Mouse (Mus musculus): ENCODE data around the gene Ankfy1. TPM values are rescaled to one million over a fixed set of nuclear protein-coding genes. Genes with fewer than 3 reads are reported as not detected.

Ankfy1 gene
- polyA plus RNA-seq, 1 experiment = 29.9 TPM

Other genes starting within 250 kb of the Ankfy1 start
- gene Mybbp1a, start 248.7 kb upstream of the Ankfy1 start, polyA plus RNA-seq (2012; rRNA removed) = 55.3 and 61.4 TPM in 2 replicates
- 45.0 and 47.0 TPM in 2 replicates for gene Spns2, start 200.1 kb upstream of the Ankfy1 start, polyA plus RNA-seq (2012; rRNA removed)
- gene Spns3, start 139.5 kb upstream of the Ankfy1 start, polyA plus RNA-seq (2012; rRNA removed) = 0.54 and 0.71 TPM in 2 replicates
- 38.2 and 39.7 TPM in 2 replicates for gene Ube2g1, start 82.7 kb upstream of the Ankfy1 start, polyA plus RNA-seq (2012; rRNA removed)
- gene Cyb5d2, start 106.1 kb downstream of the Ankfy1 start, polyA plus RNA-seq (2012; rRNA removed) = 13.8 and 14.0 TPM in 2 replicates
- 29.9 and 32.3 TPM in 2 replicates for gene Zzef1, start 106.2 kb downstream of the Ankfy1 start, polyA plus RNA-seq (2012; rRNA removed)